Mouse (Mus musculus) natural killer cell, adult 2 months (primary cell): ENCODE measurements around the gene Foxp1.

ENCODE experiments used
- DNase-seq, 2 experiments: peaks; one replicate each; pipeline ENCODE4 v3.0.0; 2022; ENCODE audit warnings: low spot score in 2 of 2

Foxp1 gene

GRCm38 (mm10) chr6:99359765-99360499, 162.6 kb downstream of the Foxp1 start:
- DNase-seq = no peak

- DNase-seq = peak in 1 of 2 experiments; percentile 2
Observed at GRCm38 (mm10) chr6:99359036-99359698, 163.4 kb downstream of the Foxp1 start.

- no peak for DNase-seq
Observed at GRCm38 (mm10) chr6:99357931-99358330, 164.6 kb downstream of the Foxp1 start.

GRCm38 (mm10) chr6:99354338-99354737, 168.2 kb downstream of the Foxp1 start:
- DNase-seq = no peak

GRCm38 (mm10) chr6:99353441-99353840, 169.1 kb downstream of the Foxp1 start:
- no peak for DNase-seq

GRCm38 (mm10) chr6:99350566-99350965, 172.0 kb downstream of the Foxp1 start:
- DNase-seq = peak in 1 of 2 experiments; percentile 26

- DNase-seq = no peak
Observed at GRCm38 (mm10) chr6:99350156-99350555, 172.4 kb downstream of the Foxp1 start.

GRCm38 (mm10) chr6:99347836-99348235, 174.7 kb downstream of the Foxp1 start:
- DNase-seq = no peak

GRCm38 (mm10) chr6:99344966-99345365, 177.6 kb downstream of the Foxp1 start:
- DNase-seq = no peak

GRCm38 (mm10) chr6:99344357-99344756, 178.2 kb downstream of the Foxp1 start:
- DNase-seq = no peak

- no peak for DNase-seq
Observed at GRCm38 (mm10) chr6:99343815-99344214, 178.7 kb downstream of the Foxp1 start.

- peak in 1 of 2 experiments; percentile 57 for DNase-seq
Observed at GRCm38 (mm10) chr6:99342416-99342815, 180.1 kb downstream of the Foxp1 start.

GRCm38 (mm10) chr6:99340902-99341301, 181.6 kb downstream of the Foxp1 start:
- no peak for DNase-seq

- DNase-seq = no peak
Observed at GRCm38 (mm10) chr6:99339986-99340721, 182.4 kb downstream of the Foxp1 start.

- DNase-seq = no peak
Observed at GRCm38 (mm10) chr6:99339343-99339620, 183.2 kb downstream of the Foxp1 start.

GRCm38 (mm10) chr6:99338593-99339342, 183.8 kb downstream of the Foxp1 start:
- DNase-seq = no peak

- DNase-seq = no peak
Observed at GRCm38 (mm10) chr6:99338174-99338573, 184.3 kb downstream of the Foxp1 start.

GRCm38 (mm10) chr6:99337575-99337974, 184.9 kb downstream of the Foxp1 start:
- no peak for DNase-seq

GRCm38 (mm10) chr6:99336191-99336590, 186.3 kb downstream of the Foxp1 start:
- no peak for DNase-seq

GRCm38 (mm10) chr6:99335174-99335830, 187.2 kb downstream of the Foxp1 start:
- DNase-seq = peak in 1 of 2 experiments; percentile 23

GRCm38 (mm10) chr6:99334255-99334654, 188.3 kb downstream of the Foxp1 start:
- DNase-seq = no peak
